Mouse (Mus musculus) lung, embryonic 14.5 days (tissue): Measurements from ENCODE around the gene Siglecf. TPM values are rescaled to one million over a fixed set of nuclear protein-coding genes. Genes with fewer than 3 reads are reported as not detected.

Experiments used
- ATAC-seq: fragments of 200-750 bp; cut with Nextera tagmentation; 2 replicates; pipeline ENCODE4 v1.8.0; 2017; ENCODE audit warnings: mild to moderate bottlenecking, moderate TSS enrichment, moderate library complexity; ENCODE audit not compliant: insufficient read depth
- DNase-seq: peaks from one replicate; pipeline ENCODE4 v3.0.0-alpha.2; 2015
- H3K27ac ChIP-seq: fragments of 300-500 bp; sonication (generic); 2 replicates; pipeline ENCODE4 v1.5.1; 2014; ENCODE audit warnings: low read depth, mild to moderate bottlenecking, moderate library complexity
- H3K27me3 ChIP-seq: fragments of 300-500 bp; sonication (generic); 2 replicates; pipeline ENCODE4 v1.6.1; 2014; ENCODE audit warnings: low read length, control low read depth; ENCODE audit not compliant: insufficient read depth
- H3K36me3 ChIP-seq: fragments of 300-500 bp; sonication (generic); 2 replicates; pipeline ENCODE4 v1.6.1; 2014; ENCODE audit warnings: control low read depth; ENCODE audit not compliant: insufficient read depth
- H3K4me1 ChIP-seq: fragments of 300-500 bp; sonication (generic); 2 replicates; pipeline ENCODE4 v1.6.1; 2014; ENCODE audit warnings: antibody characterized with exemption, control low read depth; ENCODE audit not compliant: insufficient read depth
- H3K4me2 ChIP-seq: fragments of 300-500 bp; sonication (generic); 2 replicates; pipeline ENCODE4 v1.6.1; 2014; ENCODE audit warnings: mild to moderate bottlenecking
- H3K4me3 ChIP-seq: fragments of 300-500 bp; sonication (generic); 2 replicates; pipeline ENCODE4 v1.5.1; 2014; ENCODE audit warnings: low read depth, low read length
- H3K9ac ChIP-seq: fragments of 300-500 bp; sonication (generic); 2 replicates; pipeline ENCODE4 v1.6.1; 2014
- H3K9me3 ChIP-seq: fragments of 300-500 bp; sonication (generic); 2 replicates; pipeline ENCODE4 v1.6.1; 2016; ENCODE audit warnings: low read depth, low read length, control low read depth
- CTCF ChIP-seq: IDR thresholded peaks from 2 replicates; pipeline ENCODE4 v1.5.1; 2016; ENCODE audit warnings: antibody characterized with exemption, low read depth
- WGBS: fragments of 180-500 bp; shearing (Covaris S2); extraction: QIAGEN DNeasy Blood & Tissue Kit; methylation state at CpG from one replicate; pipeline ENCODE4 v1.1.7; 2014; 5-methylcytosine and 5-hydroxymethylcytosine counted together
- polyA plus RNA-seq: library from polyadenylated mRNA; unstranded; fragments of >200 nt; fragmentation: Nextera tagmentation; extraction: Ambion mirVana; gene quantifications from 2 replicates; pipeline ENCODE4 v1.2.1, GENCODE M21; 2014

Gene Siglecf
- polyA plus RNA-seq: 0.13 TPM in 1 of 2 replicates, not detected in the other

- ATAC-seq (no peak), DNase-seq (no peak)
- no peaks in the 10 kb centered on the region for H3K4me1 ChIP-seq
- H3K36me3 ChIP-seq: no peaks in the 10 kb centered on the region
- no peak within 1 kb of the TSS for H3K4me3 ChIP-seq
- 52% methylated on average over 3 of the region's 3 CpGs for WGBS
- H3K27me3 ChIP-seq: no peaks in the 10 kb centered on the region
- no peak within 1 kb of the TSS for H3K4me2 ChIP-seq
- no peak for TF ChIP-seq CTCF
- no peak within 1 kb of the TSS for H3K9ac ChIP-seq
- H3K9me3 ChIP-seq: no peaks in the 10 kb centered on the region
- no peak within 1 kb of the TSS for H3K27ac ChIP-seq
Observed at GRCm38 (mm10) chr7:43351154-43351553, at the start of gene Siglecf. Gene Siglecf (plus strand): TSS chr7:43351341.

DNA sequence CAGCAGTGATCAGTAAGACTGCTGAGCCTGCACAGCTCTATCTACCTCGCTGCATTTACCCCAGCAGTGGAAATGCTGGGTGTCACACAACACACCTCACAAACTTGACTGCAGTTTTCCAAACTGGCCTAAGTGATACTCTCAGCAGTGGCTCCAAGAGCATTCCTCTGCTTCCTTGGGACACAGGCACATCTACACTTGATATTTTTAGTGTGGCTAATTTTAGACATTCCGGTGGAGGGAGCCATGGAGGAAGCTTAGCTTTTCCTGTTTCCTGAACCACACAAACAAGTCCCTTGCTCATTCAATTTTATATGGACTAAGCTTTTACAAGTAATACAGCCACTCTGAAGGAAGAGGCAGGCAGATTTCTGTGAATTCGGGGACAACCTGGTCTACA, 45.9 kb upstream of the Siglecf start:
- TF ChIP-seq CTCF: no peak
- Histone ChIP-seq H3K4me1 (no peaks in the 10 kb centered on the region), H3K9ac (no peak overlapping the region), H3K27me3 (no peaks in the 10 kb centered on the region), H3K36me3 (peaks cover 53% of the 10 kb centered on the region), H3K27ac (peak overlapping the region; percentile 42; the same call in 1 of the 2 replicates), H3K9me3 (no peaks in the 10 kb centered on the region), H3K4me2 (no peak overlapping the region), H3K4me3 (no peak overlapping the region)
- ATAC-seq (0 out of 2 replicates have a peak, but pooled peaks have one; percentile 21), DNase-seq (peak; percentile 33)
- WGBS: 73% methylated on average over 3 of the region's 3 CpGs

- DNase-seq (no peak), ATAC-seq (no peak)
- no peaks in the 10 kb centered on the region for H3K27me3 ChIP-seq
- no peaks in the 10 kb centered on the region for H3K4me1 ChIP-seq
- TF ChIP-seq CTCF: no peak
- no peaks in the 10 kb centered on the region for H3K9me3 ChIP-seq
- 61% methylated on average over 2 of the region's 2 CpGs for WGBS
- H3K9ac ChIP-seq: no peak overlapping the region
- H3K36me3 ChIP-seq: peaks cover 38% of the 10 kb centered on the region
- H3K27ac ChIP-seq: no peak overlapping the region
- no peak overlapping the region for H3K4me2 ChIP-seq
- H3K4me3 ChIP-seq: no peak overlapping the region
Observed at GRCm38 (mm10) chr7:43309069-43309468, 42.1 kb upstream of the Siglecf start.

DNA sequence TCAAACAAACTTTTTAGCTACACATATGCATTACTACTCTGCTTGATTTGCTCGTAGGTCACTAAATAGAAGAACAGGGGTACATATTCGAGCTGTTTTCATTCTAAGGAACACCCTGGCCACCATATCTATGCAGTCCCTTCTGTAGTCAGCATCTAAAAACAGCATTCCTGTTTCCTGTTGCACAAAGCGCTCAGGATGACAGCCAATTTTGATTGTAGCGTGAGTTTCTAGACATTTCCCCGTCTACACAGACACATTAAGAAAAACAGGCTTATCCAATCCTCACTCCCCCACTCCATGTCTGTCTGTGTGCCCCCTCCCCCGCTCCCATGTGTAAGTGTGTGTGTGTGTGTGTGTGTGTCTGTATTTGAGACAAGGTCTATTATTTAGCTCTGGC, 39.5 kb upstream of the Siglecf start:
- WGBS: 69% methylated on average over 6 of the region's 6 CpGs
- H3K9me3 ChIP-seq: no peaks in the 10 kb centered on the region
- H3K4me1 ChIP-seq: no peaks in the 10 kb centered on the region
- peak overlapping the region; percentile 77 for H3K4me2 ChIP-seq
- DNase-seq (peak; percentile 4), ATAC-seq (no peak)
- no peak overlapping the region; the same call in 1 of the 2 replicates for H3K9ac ChIP-seq
- peak overlapping the region; percentile 78; the same call in 1 of the 2 replicates for H3K4me3 ChIP-seq
- no peaks in the 10 kb centered on the region for H3K27me3 ChIP-seq
- H3K27ac ChIP-seq: no peak overlapping the region
- TF ChIP-seq CTCF: no peak
- H3K36me3 ChIP-seq: peaks cover 38% of the 10 kb centered on the region

DNA sequence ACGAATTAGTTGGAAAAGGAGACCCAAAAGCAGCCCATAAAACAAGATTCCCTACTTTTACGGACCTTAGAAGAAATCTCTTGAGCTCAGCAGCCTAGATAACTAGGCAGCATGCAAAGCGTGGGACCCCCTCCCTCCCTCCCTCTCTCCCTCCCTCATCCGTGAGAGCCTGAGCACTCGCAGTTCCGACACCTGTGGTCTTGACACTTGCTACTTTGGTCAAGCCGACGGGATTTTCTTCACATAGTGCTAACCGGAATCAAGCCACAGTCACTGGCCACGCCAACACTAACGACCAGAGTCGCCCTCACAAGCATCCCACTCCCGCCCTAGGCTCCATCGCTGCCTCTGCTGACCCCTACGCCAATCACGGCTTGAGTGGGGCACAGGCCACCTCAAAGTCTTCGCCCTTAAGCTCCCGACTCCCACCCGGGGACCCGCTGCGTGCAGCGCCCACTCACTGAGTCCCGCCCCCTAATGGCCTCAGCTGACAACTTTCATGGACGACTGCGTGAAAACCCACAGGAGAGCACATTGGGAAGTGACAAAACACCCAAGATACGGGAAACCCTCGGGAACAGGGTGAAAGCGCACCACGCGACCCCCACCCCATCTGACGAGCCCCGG, 38.6 kb upstream of the Siglecf start:
- Histone ChIP-seq H3K4me3 (peak overlapping the region; percentile 78), H3K27ac (peak overlapping the region; percentile 84), H3K9me3 (no peaks in the 10 kb centered on the region), H3K27me3 (no peaks in the 10 kb centered on the region), H3K9ac (peak overlapping the region; percentile 81), H3K4me2 (peak overlapping the region; percentile 77), H3K36me3 (peaks cover 32% of the 10 kb centered on the region), H3K4me1 (no peaks in the 10 kb centered on the region)
- TF ChIP-seq CTCF: peak; percentile 43
- under 1% methylated on average over 32 of the region's 32 CpGs for WGBS
- DNase-seq (no peak), ATAC-seq (peak; percentile 71)

- H3K36me3 ChIP-seq: peaks cover 27% of the 10 kb centered on the region
- no peaks in the 10 kb centered on the region for H3K27me3 ChIP-seq
- H3K4me2 ChIP-seq: peak within 1 kb of the TSS; percentile 77
- peak within 1 kb of the TSS; percentile 81 for H3K9ac ChIP-seq
- H3K27ac ChIP-seq: peak within 1 kb of the TSS; percentile 84
- ATAC-seq (peak; percentile 95), DNase-seq (peak; percentile 98)
- H3K4me3 ChIP-seq: peak within 1 kb of the TSS; percentile 78
- H3K9me3 ChIP-seq: no peaks in the 10 kb centered on the region
- H3K4me1 ChIP-seq: no peaks in the 10 kb centered on the region
- no peak for TF ChIP-seq CTCF
- under 1% methylated on average over 33 of the region's 33 CpGs for WGBS
Observed at GRCm38 (mm10) chr7:43313013-43313428, 38.1 kb upstream of the Siglecf start, which contains the start of gene Zfp715. Gene Zfp715 (minus strand): TSS chr7:43313294.

DNA sequence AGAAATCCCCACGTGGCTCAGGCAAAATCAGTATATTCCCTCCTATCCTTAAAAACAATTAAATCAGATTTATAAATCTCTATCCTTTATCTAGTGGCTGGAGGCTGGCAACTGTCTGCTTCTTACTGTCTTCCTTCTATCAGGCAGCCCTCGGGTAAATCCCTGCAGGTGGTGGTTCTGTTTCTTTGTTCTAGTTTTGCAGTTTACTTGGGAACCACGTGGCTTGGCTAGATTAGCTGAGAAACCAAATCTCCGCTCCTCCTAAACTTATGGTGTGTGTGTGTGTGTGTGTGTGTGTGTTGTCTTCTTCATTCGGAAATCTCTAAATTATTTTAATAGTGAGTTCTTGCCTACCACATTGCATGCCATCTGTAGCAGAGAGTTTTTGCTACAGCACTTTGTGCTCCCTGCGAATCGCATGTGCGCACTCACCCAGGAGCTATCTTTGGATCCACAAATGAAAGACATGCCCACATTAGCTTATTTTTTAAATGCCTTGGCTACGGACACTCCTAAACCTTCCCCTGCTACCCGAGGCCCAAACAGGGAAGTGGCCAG, 24.8 kb upstream of the Siglecf start:
- H3K27me3 ChIP-seq: no peaks in the 10 kb centered on the region
- H3K9me3 ChIP-seq: no peaks in the 10 kb centered on the region
- H3K36me3 ChIP-seq: no peaks in the 10 kb centered on the region
- ATAC-seq: no peak
- H3K4me1 ChIP-seq: no peaks in the 10 kb centered on the region
- H3K4me2 ChIP-seq: no peak overlapping the region
- no peak overlapping the region for H3K4me3 ChIP-seq
- no peak for DNase-seq
- WGBS: 55% methylated on average over 10 of the region's 10 CpGs
- no peak overlapping the region for H3K27ac ChIP-seq
- H3K9ac ChIP-seq: no peak overlapping the region
- no peak for TF ChIP-seq CTCF
